Mouse (Mus musculus): ENCODE measurements around the gene Ints2.

Gene Ints2

DNA sequence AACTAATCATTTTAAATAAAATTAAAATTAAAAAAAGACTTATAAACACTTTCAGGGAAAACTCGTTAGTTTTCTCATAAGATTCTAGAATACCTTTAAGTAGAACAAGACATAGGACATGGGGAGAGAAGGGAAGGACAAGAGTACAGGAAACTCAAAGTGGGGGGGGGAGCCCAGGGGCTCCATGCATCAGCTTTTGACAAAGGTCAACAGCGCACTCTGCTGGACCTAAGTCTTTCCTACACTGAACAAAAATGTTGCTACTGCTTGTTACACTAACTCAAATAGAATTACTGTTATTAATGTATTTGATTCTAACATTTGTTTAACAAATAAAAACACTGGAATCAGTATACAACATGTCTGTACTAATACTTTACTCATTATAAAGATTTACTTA is 83.2 kb downstream of the Ints2 start:
- peak; percentile 18 for DNase-seq (ENCODE audit: low spot score)

GRCm38 (mm10) chr11:86170743-86171142 is 86.6 kb downstream of the Ints2 start:
- DNase-seq (ENCODE audit: low spot score): no peak

Data from layer of hippocampus, adult 9-10 months (tissue).